Mouse (Mus musculus): ENCODE data around the gene Ptprt.

Gene Ptprt

DNA sequence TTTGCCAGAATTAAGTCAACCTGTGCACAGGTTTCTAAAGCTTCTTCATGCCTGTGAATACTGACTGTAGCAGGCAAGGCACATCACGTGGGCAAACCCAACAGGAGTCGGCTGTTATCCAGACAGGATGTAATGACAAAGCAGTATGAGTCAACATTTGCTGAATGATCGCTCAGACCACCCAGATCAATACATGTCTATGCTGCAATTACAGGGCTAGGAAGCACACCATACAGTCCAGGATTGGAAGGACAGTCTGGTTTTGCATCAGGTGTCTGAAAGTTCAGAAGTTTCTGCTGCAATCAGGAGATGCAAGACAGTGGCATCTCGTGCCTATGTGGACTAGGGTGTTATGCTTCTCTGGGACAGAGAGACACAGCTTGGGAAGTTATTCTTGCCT is 716.3 kb downstream of the Ptprt start:
- 74% methylated on average over 4 of the region's 4 CpGs for WGBS

DNA sequence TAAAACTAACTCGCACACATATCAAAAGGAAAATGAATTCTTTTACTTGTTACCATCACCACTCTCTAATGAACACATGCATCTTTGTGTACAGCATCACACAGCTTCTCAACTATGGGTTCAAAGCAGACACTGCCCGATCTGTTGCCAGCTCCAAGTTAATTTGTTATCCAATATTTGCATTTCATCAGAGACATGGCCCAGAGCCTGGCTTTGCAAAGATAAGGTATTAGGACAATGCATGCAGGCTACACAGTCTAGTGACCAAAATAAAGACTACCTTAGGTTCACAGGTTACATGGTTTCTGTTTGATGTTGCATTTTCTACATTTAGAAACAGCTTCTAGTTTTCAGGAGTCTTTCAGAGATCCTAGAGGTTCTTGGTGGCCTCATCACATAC is 719.0 kb downstream of the Ptprt start:
- WGBS = 82% methylated on average over 2 of the region's 2 CpGs

DNA sequence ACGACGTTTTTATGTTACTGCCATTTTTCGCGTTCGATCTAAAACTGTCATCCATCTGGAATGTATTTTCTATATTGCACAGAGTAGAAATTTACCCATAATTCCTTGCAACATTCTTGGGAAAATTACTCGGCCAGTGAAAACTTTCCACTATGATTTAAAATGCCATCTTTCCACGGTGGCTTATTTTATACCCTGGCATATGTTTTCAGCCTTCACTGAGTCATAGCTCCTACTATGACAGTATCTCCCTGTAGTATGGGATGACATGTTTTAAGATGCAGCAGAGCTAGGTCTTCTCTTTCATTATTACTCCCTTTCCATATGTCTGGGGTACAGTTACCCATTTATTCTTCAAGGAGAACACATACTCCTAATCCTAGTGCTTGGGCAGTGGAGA is 753.7 kb downstream of the Ptprt start:
- WGBS = 49% methylated on average over 7 of the region's 7 CpGs

DNA sequence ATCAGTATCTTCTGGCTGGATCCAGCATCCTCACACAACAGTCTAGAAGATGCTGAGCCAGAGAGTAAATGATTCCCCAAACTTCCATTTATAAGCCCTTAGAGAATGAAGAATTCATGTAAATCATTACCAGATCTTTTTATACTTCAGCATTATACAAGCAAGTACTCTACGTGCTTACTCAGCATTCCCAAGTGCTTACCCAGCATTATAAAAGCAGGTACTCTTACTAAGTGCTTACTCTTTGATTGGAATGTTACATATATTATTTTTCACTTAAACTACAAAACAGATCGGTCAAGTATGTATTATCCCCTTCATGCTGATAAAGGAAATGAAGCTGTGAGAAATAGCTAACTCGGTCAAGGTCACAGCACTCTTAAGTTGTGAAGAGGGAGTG is 758.8 kb downstream of the Ptprt start:
- WGBS = 79% methylated on average over 3 of the region's 3 CpGs

DNA sequence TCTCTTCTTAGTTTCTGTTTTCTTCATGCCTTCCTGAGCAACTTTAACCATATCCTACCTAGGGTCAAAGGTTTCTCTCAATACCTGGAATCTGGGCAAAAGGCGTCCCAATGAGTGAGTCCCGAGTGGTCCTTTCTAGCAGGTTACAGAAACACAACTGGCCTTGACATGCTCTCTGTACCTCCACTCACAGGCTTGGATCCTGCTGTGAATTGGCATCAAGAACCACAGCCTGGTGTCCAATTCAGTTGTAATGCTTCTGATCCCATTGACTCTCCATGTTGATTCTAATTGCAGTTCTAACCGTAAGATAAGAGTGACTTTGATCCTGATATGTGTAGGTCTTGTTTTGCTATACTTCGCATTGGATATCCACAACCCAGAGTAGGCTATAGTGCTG is 776.5 kb downstream of the Ptprt start:
- WGBS = 92% methylated on average over 4 of the region's 4 CpGs

DNA sequence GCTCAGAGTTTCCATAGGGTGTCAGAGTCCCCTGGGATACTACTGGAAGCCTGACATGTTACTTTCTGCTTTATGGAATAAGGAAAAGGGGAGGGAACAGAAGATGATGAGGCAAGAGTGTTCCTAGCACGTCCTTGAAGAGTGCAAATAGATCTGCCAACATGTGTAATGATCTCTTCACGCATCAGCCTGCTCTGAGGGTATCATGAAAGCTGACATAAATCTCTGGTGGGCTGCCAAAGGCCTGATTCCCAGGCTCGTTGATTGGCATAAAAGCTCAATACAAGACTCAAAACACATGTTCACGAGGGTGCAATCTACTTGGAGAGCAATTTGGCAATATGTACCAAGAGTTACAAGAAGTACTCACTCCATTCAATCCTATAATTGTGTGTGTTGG is 778.4 kb downstream of the Ptprt start:
- 69% methylated on average over 4 of the region's 4 CpGs for WGBS

DNA sequence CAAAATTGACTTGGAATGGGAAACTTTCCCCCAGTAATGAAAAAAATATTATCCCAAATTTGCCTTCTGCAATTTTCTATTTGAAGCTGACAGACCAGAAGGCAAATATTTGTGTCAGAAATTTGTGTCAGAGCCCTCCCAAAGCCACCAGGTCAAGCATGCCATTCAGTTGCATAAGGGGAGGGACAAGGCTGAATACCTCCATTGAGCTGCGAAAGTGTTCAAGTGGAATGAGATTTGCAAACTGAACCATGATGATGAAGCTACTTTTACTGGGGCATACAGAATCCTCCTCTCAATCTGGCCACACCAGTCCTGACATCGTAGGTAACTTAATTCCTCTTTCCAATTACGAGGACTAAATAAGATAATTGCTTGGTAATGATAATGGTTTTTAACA is 780.0 kb downstream of the Ptprt start:
- 86% methylated on average over 3 of the region's 3 CpGs for WGBS

DNA sequence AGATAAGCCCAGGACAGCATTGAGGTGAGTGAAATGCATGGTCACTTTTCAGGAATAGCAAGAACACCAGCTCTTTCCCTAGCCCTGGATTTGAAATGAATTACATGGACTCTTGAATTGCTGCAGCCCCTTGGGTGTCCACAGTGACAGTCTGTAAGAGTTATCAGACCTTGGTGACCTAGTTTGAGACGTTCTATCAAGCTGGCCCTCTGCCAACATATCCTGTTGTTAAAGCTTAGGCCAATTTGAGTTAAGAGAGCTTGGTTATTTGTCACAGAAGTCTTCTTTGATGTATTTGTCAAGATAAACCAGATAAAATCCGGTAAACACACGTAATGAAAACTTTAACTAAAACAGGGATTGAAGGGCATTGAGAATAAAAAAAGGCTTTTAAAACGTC is 795.7 kb downstream of the Ptprt start:
- 60% methylated on average over 4 of the region's 4 CpGs for WGBS

DNA sequence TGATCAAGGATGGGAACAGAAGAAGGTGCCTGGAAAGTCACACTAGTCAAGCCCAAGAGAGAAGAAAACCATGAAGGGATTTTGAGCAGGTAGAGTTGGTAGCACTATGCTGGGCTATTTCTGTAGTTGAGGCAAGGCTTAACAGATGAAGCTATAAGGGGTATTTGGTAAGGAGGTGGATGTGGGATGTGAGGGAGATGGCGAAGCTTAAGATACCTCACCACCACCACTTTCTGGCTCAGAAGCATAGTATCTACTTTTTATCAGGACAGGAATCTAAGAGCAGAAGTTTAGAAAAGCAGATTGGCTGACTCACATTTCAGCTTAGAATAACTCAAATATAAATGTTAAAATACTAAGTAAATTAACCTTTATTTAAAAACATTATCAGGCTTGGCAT is 802.1 kb downstream of the Ptprt start:
- 56% methylated on average over 1 of the region's 1 CpGs for WGBS

DNA sequence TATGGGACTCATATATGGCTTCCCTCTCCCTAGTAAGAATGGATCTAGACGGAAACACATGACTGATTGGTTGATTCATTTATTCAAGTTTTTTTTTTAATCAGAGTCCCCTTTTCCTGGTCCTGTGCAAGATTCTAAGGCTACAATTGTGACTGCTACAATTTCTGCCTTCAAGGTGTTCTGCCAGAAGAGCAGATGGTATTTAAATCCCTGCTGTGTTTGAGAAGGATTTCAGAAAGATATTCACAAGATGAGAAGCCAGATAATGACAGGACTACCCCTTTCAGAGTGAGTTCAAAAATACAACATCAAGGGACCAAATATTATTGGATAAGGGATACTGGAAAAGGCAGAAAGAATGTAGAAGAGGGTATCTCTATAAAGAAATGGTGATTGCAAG is 802.6 kb downstream of the Ptprt start:
- 60% methylated on average over 1 of the region's 1 CpGs for WGBS

DNA sequence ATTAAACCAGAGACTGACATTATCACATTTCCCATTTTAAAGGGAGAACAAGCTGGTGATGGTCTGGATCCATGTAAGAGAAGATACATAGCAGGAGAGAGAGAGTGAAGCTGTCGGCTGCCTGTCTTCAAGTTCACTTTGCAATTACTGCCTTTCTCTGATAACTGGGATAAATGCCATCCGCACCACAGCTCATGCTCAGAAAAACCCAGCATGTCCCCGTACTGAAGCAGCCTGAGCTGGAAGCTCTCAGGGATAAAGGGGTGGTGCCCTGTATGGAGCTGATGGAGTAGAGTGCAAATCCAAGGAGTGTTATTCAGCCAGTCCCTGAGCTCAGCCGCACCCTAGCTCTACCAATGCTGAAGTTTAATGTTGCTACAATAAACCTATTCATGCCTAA is 825.9 kb downstream of the Ptprt start:
- 71% methylated on average over 4 of the region's 4 CpGs for WGBS

DNA sequence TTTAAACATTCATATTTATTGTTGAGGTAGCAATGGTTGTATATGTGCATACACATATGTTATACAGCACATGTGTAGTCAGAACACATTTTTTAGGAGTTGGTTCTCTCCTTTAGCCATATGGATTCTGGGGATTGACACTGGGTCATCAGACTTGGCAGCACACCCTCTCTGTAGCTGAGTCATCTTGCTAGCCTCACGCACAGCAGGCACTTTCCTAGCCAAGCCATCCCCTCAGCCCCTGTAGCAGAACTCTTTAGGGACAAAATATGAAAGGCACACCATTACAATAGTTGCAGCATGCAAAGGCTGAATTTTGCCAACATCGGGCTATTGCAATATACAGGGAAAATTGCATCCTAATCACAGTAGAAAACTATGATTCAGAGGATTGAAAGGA is 827.1 kb downstream of the Ptprt start:
- 71% methylated on average over 2 of the region's 2 CpGs for WGBS

DNA sequence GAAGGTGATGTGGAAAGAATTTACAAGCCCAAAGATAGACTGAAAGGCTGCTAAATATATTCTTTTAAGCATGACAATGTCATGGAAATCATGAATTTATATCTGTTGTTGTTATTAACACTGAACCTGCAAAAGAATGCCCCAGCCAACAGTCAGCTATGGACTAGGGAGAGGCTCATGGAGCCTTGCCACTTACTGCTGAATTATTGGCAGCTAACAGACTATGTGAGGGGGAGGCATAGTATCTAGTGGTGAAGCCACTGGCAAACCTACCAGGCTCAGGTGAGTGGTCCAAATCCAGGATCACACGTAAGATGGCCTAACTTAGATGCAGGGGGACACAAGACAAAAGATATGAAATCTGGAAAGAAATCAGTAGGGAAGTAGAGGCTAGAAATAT is 847.6 kb downstream of the Ptprt start:
- 88% methylated on average over 1 of the region's 1 CpGs for WGBS

DNA sequence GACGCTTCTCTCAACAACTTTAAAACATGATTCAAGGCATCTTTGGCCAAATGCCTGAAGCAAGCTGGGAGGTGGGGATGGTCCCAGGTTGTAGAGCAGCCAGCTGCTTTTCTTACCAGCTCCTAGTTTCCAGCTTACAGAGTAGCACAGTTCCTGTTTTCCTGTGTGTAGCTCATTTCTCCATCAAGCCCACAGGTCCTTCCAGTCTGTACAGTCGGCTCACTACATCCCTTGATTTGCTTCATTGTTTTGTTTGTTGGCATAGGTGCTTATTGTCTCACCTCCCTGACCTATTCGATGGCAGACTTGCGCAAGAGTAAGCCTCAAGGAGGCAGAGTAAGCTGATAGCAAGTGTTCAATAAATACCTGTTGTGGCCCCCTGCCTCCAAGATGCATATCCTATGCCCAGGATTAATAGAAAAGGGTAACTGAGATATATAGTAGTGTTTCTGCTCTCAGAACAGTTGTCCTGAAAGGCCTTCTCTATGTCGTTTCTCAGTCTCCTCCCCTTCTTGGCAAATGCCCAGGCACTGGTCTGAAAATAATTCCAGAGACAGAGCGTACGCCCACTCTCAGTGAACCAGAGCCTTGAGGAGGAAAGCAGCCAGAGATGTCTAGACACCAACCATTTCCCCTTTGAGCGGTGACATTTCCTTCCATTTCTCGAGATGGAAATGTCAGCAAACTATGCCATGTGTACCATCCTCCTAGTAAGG is 852.7 kb downstream of the Ptprt start:
- WGBS = 42% methylated on average over 9 of the region's 9 CpGs

DNA sequence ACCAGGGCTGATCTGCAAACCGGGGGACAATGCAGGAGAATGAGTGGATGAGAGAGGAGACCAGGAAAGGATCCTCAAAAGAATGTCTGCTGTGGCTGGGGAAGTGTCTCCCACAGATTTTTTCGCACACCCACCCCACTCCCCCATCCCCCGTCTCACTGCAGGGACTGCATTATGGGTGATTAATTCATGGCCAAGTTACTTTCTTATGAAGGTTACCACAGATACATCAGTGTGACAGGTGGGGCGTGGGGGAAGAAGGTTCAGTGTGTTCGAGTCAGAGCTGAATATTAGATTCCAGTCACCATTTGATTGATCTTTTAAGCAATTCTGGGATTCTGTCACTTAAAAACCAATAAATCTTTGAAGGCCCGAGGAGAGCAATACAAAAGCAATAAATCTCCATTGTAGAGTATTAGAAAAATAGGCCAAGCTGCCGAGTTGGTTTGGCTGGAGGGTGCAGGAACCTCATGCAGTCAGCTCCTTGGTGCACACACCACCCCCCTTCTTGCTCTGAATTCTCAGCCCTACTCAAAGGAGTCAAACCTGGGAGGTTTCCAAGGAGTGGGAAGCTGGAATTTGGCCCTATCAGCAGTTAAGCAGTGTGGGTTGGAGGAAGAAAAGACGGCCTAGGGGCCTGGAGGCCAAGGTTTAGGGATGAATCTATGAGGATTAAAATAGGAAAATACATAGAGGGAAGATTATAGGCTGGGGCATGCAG is 854.5 kb downstream of the Ptprt start:
- WGBS = 55% methylated on average over 8 of the region's 8 CpGs

DNA sequence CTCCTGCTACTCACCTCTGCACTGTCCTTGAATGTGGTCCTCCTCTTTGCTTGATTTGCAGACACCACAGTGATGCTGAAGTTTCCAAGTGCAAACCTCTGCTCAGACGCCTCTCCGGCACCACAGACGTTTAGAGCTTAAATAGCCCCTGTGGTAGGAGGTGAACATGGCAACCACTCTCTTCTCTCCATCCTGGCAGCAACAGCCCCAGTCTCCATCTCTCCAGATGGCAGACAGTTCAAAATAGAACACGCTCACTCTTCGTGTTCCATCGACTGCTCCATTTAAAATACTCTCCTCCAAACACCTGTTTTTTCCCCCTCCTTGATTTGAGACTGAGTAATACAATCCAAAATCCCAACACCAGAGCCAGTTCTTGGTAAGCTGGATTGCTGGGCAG is 861.0 kb downstream of the Ptprt start:
- WGBS = 35% methylated on average over 6 of the region's 6 CpGs

DNA sequence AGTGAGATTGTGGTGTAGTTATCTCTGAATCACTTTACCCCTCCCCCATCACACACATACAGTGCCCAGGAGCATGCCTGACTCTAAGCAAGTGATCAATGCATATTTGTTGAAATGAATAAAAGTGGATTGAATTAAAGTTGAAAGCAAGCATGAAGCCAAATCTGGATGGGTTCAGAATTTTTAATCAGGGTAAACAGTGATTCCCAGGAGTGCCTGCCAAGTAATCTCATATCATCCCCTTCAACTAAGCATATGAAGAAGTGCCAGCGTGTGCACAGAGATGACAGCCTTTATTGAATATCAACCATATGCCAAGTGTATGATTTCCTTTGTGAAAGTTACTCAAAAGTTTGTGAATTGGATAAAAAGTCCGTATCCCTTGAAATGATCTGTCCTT is 893.4 kb downstream of the Ptprt start:
- 71% methylated on average over 2 of the region's 2 CpGs for WGBS

DNA sequence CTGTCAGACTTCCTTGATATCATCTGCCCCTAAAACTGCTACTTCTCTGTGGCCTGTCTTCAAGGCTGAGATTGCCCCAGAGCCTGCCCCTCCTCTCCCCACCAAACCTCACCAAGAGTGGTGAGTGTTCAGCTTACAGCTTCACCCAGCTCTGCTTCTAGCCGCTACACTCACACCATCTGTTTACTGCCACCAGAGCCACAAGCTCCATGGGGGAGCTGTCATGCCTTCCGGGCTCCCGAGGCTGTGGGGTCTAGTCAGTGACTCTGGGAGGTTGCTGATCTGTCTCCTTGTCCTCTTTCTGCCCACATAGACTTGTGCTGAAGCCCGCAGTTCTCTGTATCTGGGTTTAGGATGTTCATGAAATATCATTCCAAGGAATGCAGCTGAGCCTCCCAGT is 947.9 kb downstream of the Ptprt start:
- 53% methylated on average over 4 of the region's 4 CpGs for WGBS

DNA sequence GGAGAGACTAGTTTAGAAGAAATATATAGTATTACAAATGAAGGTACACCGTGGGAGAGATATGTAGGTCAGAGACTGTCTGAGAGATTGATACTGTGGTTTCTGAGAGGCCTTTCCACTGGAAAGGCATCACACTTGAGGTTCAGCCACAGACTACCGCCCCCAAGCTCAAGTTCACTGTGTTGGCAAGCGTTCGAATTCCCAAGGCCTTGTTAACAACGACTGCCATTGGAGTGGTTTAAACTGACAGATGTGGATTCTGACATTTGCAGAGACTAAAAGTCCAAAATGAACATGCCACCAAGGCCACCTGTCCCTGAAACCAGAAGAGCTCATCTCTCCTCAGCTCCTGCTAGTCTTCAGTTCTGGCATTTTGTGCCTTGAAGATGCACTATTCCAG is 951.6 kb downstream of the Ptprt start:
- 78% methylated on average over 5 of the region's 5 CpGs for WGBS

DNA sequence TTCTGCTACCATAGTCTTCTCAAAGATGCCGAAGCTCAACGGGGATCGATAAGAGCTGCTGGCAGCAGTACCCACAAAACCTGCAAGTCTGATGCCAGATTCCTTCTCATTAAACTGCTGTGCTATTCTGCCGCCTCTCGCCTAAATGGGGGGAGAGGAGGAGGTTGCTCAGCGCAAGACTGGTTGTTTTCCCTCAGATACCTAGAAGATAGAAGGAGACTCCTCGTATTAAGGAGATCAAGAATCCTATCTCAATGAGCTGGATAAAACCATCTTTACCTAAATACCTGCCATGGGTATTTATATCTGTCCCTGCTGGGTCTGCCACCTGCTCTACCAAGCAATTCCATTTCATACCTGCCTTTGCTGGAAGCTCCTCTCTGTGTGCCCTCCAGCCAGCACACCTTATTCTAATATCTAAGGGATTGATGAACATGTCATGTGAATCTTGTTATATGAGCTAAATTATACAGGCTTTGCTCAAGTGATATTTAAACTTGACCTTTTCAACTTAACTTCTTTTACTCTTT is 954.5 kb downstream of the Ptprt start:
- WGBS = 75% methylated on average over 7 of the region's 7 CpGs

DNA sequence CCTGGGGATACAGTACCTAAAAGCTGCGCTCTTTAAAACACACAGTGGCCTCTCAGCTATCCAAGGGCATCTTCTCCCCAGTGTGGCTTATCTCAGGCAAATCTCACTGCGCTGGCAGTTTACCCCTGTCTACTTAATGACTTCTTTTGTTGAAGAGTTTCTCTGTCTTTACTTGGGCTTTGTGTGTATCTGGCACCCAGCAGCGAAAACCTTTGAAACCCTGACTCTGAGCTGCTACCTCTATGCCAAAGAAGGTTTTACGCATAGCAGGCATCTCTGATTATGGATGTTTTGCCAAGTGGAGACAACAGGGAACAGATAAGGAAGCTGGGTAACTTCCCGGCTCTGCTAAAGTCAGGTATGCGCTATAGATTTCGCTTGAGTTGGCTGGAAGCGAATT is 956.1 kb downstream of the Ptprt start:
- WGBS = 38% methylated on average over 8 of the region's 8 CpGs

DNA sequence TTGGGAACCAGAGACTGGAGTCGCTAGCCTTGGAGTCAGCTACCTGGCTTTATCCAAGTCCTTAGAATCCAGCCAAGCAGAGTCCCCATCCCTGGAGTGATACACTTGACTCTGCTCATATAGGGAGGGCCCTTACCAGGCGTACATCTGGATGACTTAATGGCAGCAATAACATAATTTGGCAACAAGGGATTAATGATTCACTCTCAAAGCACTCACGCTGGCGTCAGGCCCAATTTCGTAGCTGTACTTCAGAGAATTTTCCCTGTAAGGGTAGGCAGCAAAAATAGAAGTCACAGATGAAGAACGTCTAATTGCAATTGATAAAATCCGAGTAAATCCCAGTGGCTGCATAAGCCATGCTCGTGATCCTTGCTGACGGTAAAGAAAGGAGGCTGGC is 956.5 kb downstream of the Ptprt start:
- WGBS = 49% methylated on average over 9 of the region's 9 CpGs

DNA sequence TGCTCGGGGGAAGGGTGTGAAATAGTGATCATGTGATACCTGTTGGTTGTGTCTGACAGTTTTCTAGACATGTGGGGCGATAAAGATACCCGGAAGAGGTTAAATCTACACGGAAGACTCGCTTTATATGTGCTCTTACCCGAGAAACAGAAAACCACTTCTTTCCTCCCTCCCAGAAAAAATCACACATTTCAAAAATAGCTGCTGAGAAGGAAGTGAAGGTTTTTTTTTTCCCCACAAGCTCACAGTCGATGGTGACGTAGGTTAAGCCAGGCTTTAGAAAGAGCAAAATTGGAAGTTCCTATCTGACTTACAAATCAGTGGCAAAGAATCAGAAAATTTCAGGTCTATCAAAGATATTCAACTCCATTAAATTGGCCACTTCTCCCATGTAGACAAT is 965.1 kb downstream of the Ptprt start:
- WGBS = 45% methylated on average over 8 of the region's 8 CpGs
